18 mouse cellular contexts compared by ENCODE assay signal in the genomic region with DNA sequence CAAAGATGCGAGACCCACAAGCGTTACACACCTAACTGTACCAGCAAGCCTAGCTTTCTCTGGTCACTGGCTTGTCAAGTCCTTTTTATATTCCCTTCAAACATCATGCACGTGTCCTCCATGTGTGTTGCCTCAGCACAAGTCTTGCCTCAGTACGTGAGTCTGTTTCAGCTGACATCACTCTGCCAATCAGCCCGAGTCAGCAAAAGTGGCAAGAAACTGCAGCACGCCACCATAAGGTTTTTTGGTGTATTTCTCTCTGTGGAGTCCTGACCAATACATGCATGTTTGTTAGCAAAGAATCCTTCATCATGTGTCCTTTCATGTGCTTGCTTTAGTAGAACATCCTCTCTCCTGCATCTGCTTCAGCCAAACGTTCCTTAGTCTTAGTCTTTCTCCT.
"Had no signal": no experiment of that assay in that cellular context is flagged by ENCODE, and none has a peak within 500 bp of the region (broad histone marks: within the 10 kb centered on the region; RNA-seq: fewer than 3 reads in every experiment).

No protein-coding gene starts in this region.

- H3K36me3 ChIP-seq: liver, embryonic 15.5 days; lung, embryonic 15.5 days; midbrain, embryonic 12.5 days; neural tube, embryonic 12.5 days had no signal

- H3K4me2 ChIP-seq: liver, embryonic 15.5 days; lung, embryonic 15.5 days; midbrain, embryonic 12.5 days; neural tube, embryonic 12.5 days had no signal

- DNase-seq: liver, postnatal 0 days; lung, adult 2 months; lung, postnatal 14 days; lung, postnatal 36 days; midbrain, embryonic 14.5 days; right cerebral cortex, postnatal 25 days; right cerebral cortex, postnatal 4 days; spleen, adult 18-20 months; thymus, adult 18-20 months; thymus, postnatal 14 days; thymus, postnatal 36 days had no signal

- H3K9ac ChIP-seq: liver, embryonic 15.5 days; liver, postnatal 0 days; lung, embryonic 15.5 days; midbrain, embryonic 12.5 days; neural tube, embryonic 12.5 days had no signal

- H3K4me1 ChIP-seq: liver, embryonic 15.5 days; megakaryocyte, embryonic 14.5 days; neural tube, embryonic 12.5 days had no signal

- H3K9me3 ChIP-seq: liver, embryonic 15.5 days; lung, embryonic 15.5 days; midbrain, embryonic 12.5 days; neural tube, embryonic 12.5 days had no signal

- ATAC-seq: liver, postnatal 0 days; lung, postnatal 0 days had no signal

- H3K27me3 ChIP-seq: liver, embryonic 15.5 days; lung, embryonic 15.5 days; midbrain, embryonic 12.5 days; neural tube, embryonic 12.5 days had no signal

- H3K4me3 ChIP-seq: liver, embryonic 15.5 days; lung, embryonic 15.5 days; megakaryocyte, embryonic 14.5 days; midbrain, embryonic 12.5 days; neural tube, embryonic 12.5 days had no signal

- H3K27ac ChIP-seq: liver, embryonic 15.5 days; lung, embryonic 15.5 days; macrophage; midbrain, embryonic 12.5 days; neural tube, embryonic 12.5 days had no signal
